Mouse (Mus musculus): ENCODE results near the gene Tex2.

Tex2 gene

DNA sequence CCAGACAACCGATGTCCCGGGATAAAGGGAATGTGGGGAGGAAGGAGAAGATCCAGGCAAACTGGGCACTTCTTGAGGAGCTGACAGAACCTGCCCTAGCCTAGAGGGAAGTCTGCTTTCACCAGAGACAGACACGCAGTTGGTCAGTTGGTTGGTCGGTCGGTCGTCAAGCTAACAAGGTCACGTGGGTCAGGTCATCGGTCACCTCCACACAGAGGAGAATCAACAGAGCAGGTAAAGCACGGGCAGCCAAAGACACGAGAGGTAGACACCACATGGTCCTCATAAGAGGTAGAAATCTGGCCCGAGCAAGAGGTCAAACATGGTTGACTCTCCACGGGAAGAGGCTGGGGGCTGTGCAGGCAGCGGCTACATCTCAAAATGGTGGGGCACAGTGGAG is 70.2 kb downstream of the Tex2 start:
- DNase-seq (ENCODE audit: low spot score): no peak

- DNase-seq (ENCODE audit: low spot score): no peak
Measured at GRCm38 (mm10) chr11:106542385-106542784, 70.8 kb downstream of the Tex2 start.

DNA sequence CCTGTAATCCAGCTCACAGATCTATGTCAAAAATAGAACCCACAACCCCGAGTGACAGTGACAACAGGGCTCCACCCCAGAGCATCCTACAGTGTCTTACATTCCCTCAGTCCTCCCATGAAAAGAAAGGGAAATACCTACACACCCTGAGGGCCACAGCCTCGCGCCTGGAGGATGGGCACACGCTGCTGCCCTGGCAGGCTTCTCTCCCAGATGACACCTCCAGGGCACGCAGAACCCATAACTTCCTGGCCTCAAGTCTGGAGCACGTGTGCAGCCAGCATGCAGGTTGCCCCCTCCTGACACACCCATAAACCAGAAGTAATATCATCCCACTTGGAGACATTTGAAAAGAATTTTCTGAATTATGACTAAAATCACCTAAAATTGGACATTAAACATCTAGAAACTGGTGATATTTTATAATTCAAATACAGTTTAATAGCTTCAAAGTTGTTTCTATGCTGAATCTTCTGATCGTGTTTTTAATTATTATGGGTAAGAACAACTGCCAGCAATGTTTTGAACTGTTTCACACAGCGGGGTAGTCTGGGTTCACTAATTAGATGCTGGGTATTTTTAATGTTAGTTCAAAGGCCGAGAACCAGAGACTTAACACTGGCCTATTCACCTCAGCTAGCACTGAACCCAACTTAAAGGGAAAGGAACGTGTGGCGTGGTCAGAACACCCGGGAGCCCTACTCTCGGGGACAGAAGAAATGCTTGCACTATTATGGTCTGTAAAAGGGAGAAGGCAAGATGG is 72.5 kb downstream of the Tex2 start:
- DNase-seq (ENCODE audit: low spot score): no peak

- DNase-seq (ENCODE audit: low spot score): no peak
Measured at GRCm38 (mm10) chr11:106536253-106536912, 76.8 kb downstream of the Tex2 start.

DNA sequence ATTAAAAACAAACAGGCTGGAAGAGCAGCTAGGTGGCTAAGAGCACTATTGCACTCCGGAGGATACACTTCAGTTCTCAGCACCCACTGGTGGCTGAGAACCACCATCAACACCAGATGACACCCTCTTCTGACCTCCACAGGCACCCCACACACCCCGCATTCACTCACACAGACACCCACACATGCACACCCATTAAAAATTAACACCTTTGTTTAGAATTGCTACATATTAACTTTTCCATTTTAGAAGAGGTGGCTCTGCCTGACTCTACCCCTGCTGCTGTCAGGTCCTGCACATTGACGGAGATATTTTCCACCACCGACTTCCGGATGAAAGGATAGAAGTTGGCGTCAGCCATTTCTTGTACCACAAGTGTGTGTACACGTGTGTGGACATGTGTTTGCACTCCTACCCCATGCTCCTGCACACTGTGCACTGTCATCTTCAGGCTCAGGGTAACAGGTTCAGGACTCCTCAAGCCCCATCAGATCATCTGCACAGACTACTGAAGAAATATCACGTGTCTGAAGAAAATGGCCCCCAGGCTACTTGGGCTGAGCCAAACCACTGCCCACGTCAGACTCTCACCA is 77.5 kb downstream of the Tex2 start:
- no peak for DNase-seq (ENCODE audit: low spot score)

DNA sequence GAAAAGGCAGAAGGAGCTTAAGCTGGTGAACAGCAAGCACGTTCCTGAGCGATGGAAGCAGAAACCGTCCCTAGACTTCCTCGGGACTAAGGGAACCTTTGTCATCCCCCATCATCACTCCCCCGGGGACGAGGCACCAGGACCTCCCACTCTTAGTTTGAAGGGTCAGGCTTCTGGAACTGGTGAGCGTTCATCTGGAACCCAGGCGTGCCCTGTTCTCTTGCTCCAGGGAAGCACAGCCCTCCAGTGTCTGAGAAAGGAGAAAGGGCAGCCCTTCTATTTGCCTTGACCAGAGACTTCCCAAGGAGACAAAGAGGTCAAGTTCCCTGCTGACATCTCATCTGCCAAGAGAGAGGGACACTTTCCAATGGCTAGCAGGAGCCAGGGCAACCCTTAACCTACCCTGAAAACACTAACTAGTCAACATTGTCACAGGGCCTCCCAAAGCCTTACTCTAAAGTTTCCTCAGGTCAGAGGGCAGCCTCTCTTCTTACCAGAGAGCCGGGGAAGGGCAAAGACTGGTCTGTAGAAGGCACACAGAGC is 80.9 kb downstream of the Tex2 start:
- DNase-seq (ENCODE audit: low spot score): no peak

GRCm38 (mm10) chr11:106529786-106530185 is 83.4 kb downstream of the Tex2 start:
- no peak for DNase-seq (ENCODE audit: low spot score)

GRCm38 (mm10) chr11:106529113-106529512 is 84.1 kb downstream of the Tex2 start:
- DNase-seq (ENCODE audit: low spot score): no peak

- no peak for DNase-seq (ENCODE audit: low spot score)
Measured at GRCm38 (mm10) chr11:106527926-106528325, 85.3 kb downstream of the Tex2 start.

DNA sequence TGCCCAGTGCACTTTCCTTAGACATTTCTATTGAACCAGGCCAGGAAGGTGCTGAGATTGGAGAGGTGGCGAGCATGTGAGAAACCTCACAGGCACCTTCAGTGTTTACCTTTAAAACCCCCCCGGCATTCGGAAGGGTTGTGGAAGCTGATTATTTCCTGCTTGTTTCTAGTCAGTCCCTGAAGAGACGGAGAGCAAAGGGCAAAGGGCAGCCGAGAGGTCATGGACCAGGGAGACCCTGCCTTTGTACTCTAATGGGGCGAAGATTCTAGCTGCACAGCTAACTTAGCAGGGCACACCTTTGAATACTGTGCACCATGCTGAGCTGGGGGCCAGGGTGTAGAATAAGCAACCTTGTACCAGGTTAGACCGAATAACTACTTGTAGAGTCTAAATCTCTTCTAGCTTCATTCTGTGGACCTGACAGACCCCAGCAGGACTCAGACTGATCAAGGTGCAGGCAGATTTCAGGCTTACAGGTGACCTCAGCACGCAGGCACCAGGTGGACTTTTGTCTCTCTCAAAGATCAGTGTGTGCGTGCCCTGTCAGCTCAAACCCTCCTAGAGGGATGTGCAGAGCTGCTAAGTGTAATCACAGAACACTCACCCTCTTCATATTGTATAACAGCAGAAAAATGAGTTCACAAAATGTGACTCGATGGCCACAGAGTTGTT is 85.9 kb downstream of the Tex2 start:
- no peak for DNase-seq (ENCODE audit: low spot score)

- no peak for DNase-seq (ENCODE audit: low spot score)
Measured at GRCm38 (mm10) chr11:106522538-106522937, 90.7 kb downstream of the Tex2 start.

DNA sequence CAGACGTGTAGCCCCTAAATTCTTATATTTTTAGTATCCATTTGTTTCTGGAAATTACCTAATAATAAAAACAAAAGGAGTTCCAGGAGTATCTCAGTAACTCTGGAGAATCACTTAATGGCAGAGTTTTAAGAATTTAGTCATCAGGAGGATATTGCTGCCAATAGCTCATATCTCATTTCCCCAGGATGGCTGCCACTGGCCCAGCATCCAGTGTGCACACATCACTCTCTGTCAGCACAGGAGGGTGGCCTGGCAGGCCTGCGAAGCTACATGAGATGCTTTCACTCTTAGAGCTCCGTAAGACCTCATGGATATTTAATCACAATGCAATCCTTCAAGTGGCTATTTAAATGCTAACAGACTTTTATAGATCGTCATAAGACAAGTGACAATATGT is 91.6 kb downstream of the Tex2 start:
- DNase-seq (ENCODE audit: low spot score): no peak

GRCm38 (mm10) chr11:106520404-106520803 is 92.8 kb downstream of the Tex2 start:
- DNase-seq (ENCODE audit: low spot score): no peak

DNA sequence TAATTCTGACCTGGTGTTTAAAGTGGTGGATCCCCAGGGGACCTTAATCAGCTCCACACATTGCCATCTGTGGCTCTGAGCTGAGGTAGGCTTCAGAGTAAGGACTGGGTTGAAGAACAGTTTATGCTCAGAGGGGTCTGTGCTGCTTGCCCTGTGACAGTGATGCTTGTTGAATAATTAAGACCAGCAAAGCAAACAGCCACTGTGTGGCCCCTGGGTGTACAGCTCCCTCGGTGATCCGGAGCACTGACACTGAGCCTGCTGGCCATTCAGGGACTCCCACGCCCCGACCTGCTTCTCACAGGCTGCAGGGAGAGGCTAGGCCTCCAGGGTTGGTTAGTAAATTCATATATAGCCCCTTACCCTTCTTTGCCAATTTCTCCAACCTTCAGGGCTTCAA is 93.7 kb downstream of the Tex2 start:
- no peak for DNase-seq (ENCODE audit: low spot score)

- no peak for DNase-seq (ENCODE audit: low spot score)
Measured at GRCm38 (mm10) chr11:106518391-106518790, 94.8 kb downstream of the Tex2 start.

- no peak for DNase-seq (ENCODE audit: low spot score)
Measured at GRCm38 (mm10) chr11:106515079-106515745, 98.0 kb downstream of the Tex2 start.

- no peak for DNase-seq (ENCODE audit: low spot score)
Measured at GRCm38 (mm10) chr11:106514446-106514845, 98.8 kb downstream of the Tex2 start.

DNA sequence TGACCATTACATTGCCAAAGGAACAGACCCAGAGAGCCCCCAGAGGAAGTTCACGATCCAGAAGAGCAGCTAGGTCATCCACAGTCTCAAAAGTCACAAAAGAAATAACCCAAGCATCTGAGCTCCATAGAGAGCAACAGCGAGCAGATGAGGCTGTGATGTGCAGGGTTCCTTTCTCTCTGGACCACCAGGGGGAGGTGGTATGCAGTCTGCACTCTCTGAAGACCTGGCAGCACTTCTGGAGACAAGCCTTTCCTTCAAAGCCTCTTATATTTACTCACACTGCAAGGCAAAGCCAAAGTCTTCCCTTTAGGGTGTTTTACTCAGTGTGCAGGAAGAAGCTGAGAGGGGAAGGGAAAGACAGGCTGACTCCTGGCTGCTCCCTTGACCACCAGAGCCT is 100.1 kb downstream of the Tex2 start:
- no peak for DNase-seq (ENCODE audit: low spot score)

GRCm38 (mm10) chr11:106512006-106512390 is 101.2 kb downstream of the Tex2 start:
- DNase-seq (ENCODE audit: low spot score): no peak

DNA sequence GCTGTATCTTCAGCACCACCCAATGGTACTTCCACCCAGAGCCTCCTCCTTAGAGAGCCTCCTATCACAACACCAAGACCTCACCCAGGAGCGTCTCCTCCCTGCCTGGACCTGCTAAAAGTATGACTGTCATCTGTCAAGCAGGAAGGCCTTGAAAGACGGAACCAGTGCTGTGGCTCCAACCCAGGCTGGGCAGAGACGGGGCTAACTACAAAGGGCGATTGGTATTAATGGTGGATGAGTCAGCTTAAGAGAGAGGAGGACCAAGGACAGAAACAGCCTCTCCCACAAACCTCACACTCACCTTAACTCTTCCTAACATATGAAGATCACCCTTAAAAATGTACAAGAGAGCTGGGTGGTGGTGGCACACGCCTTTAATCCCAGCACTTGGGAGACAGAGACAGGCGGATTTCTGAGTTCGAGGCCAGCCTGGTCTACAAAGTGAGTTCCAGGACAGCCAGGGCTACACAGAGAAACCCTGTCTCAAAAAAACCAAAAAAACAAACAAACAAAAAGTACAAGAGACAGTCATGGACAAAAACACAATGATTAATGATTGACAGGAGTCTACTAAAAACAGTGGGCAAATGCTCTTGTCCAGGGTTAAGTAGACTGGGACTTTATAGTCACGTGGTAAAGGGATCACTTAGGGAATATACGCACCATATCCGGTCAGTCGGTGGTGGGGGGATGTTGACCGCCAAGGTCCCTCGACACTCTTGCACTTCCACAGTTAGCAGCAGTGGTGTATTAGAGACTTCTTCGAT is 101.8 kb downstream of the Tex2 start:
- no peak for DNase-seq (ENCODE audit: low spot score)

GRCm38 (mm10) chr11:106507638-106508037 is 105.6 kb downstream of the Tex2 start:
- no peak for DNase-seq (ENCODE audit: low spot score)
